Mouse (Mus musculus): ENCODE measurements around the gene Dgat2. TPM values are rescaled to one million over a fixed set of nuclear protein-coding genes. Genes with fewer than 3 reads are reported as not detected.

Gene Dgat2
- 3.8 and 10.9 TPM in 2 replicates for polyA plus RNA-seq (2011; ENCODE audit: insufficient read depth, insufficient read length, low replicate concordance, missing spikeins)

GRCm38 (mm10) chr7:99182432-99183172 lies at the start of gene Dgat2:
TSS of gene Dgat2 (minus strand) at chr7:99182719.
- peak within 1 kb of the TSS; percentile 81 for H3K27ac ChIP-seq (ENCODE audit: control insufficient read depth, insufficient read depth, low read depth, low read length, poor library complexity)
- peak; percentile 95; the same call in 1 of the 2 replicates for TF ChIP-seq POLR2A (IDR thresholded peaks at IDR 0.05; ENCODE audit: borderline replicate concordance, control insufficient read depth, low read depth, low read length)
- TF ChIP-seq CTCF (IDR thresholded peaks at IDR 0.05; ENCODE audit: control insufficient read depth, insufficient read depth, low read length): no peak
- under 1% methylated on average over 63 of the region's 63 CpGs for WGBS
- H3K4me1 ChIP-seq (ENCODE audit: control insufficient read depth, insufficient read depth, low read length): peaks cover 2% of the 10 kb centered on the region; the same call in 1 of the 2 replicates
- peak within 1 kb of the TSS; percentile 68 for H3K4me3 ChIP-seq (replicated peaks; ENCODE audit: control insufficient read depth, low read depth, low read length)

DNA sequence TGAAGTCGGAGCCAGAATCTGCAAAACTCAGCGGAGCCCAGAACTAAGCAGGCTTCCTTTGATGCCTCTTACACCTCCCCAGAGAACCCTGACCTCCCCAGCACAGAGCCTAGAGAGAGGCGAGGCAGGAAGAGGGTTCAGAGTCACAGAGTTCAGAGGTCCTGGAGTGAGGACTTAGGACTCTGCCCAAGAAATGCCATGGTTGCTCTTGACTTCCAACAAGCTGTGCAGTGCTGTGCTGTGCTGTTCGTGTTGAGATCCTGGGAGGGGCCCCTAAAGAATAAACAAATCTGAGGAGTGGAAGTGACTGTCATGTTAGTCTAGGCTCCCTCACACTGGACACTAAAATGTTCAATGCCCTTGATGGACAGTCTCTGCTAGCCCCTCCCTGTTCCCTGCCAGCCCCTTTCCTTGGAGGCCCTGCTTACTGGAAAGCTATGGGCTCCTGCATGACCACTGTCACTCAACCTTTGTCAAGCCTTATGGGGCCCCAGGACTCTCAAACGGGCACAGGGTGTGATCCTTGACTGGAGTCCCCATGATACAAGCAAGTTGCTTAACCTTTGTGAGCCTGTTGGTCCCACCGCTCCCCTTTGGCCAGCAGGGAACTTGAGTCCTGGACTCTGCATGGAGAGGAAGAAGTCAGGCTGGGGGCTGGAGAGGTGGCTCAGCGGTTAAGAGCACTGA lies 47.7 kb upstream of the Dgat2 start:
- TF ChIP-seq CTCF (IDR thresholded peaks at IDR 0.05; ENCODE audit: control insufficient read depth, insufficient read depth, low read length) (no peak), POLR2A (IDR thresholded peaks at IDR 0.05; ENCODE audit: borderline replicate concordance, control insufficient read depth, low read depth, low read length) (no peak)
- H3K27ac ChIP-seq (ENCODE audit: control insufficient read depth, insufficient read depth, low read depth, low read length, poor library complexity): no peak overlapping the region; the same call in 1 of the 2 replicates
- H3K4me3 ChIP-seq (replicated peaks; ENCODE audit: control insufficient read depth, low read depth, low read length): no peak overlapping the region
- H3K4me1 ChIP-seq (ENCODE audit: control insufficient read depth, insufficient read depth, low read length): no peaks in the 10 kb centered on the region; the same call in 1 of the 2 replicates
- 70% methylated on average over 7 of the region's 7 CpGs for WGBS

DNA sequence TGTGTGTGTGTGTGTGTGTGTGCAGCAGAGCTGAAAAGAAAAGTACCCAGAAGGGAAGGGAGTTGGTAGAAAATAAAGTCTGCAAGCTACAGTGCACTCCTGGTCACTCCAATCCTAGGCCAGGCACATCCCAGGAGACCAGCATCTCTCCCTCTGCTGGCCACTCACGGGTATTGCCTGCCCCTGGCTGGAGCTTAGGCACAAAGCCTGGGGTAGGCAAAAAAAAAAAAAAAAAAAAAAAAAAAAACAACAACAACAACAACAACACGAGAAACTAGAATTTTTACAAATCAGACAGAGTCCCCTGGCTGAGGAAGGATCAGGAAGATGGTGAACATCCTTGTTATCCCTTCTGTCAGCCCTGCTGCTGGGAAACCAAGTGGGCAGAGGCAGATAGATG lies 46.9 kb upstream of the Dgat2 start:
- Histone ChIP-seq H3K4me3 (replicated peaks; ENCODE audit: control insufficient read depth, low read depth, low read length) (no peak overlapping the region), H3K27ac (ENCODE audit: control insufficient read depth, insufficient read depth, low read depth, low read length, poor library complexity) (no peak overlapping the region), H3K4me1 (ENCODE audit: control insufficient read depth, insufficient read depth, low read length) (no peaks in the 10 kb centered on the region; the same call in 1 of the 2 replicates)
- TF ChIP-seq POLR2A (IDR thresholded peaks at IDR 0.05; ENCODE audit: borderline replicate concordance, control insufficient read depth, low read depth, low read length): no peak
- TF ChIP-seq CTCF (IDR thresholded peaks at IDR 0.05; ENCODE audit: control insufficient read depth, insufficient read depth, low read length): peak; percentile 66
- 15% methylated on average over 2 of the region's 2 CpGs for WGBS

DNA sequence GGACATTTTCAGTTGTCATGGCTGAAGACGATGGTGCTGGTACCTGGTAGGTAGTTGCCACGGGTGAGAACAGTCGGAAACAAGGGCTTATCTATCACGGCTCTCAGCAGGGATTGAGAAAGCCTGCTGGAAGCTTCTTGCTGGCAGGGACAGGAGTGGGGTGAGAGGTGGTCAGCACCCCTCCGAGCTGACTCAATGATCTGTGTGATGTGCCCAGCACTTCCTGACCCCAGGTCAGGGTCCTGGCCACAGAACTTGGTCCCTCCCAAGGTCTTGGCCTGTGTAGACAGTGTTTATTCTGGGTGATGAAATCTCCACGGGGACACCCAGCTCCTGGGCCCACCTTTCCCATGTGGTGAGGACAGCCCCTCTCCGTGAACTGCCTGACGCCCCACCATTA lies 46.3 kb upstream of the Dgat2 start:
- TF ChIP-seq POLR2A (IDR thresholded peaks at IDR 0.05; ENCODE audit: borderline replicate concordance, control insufficient read depth, low read depth, low read length) (no peak), CTCF (IDR thresholded peaks at IDR 0.05; ENCODE audit: control insufficient read depth, insufficient read depth, low read length) (no peak)
- Histone ChIP-seq H3K4me1 (ENCODE audit: control insufficient read depth, insufficient read depth, low read length) (no peaks in the 10 kb centered on the region; the same call in 1 of the 2 replicates), H3K4me3 (replicated peaks; ENCODE audit: control insufficient read depth, low read depth, low read length) (no peak overlapping the region), H3K27ac (ENCODE audit: control insufficient read depth, insufficient read depth, low read depth, low read length, poor library complexity) (no peak overlapping the region)
- 83% methylated on average over 8 of the region's 8 CpGs for WGBS

DNA sequence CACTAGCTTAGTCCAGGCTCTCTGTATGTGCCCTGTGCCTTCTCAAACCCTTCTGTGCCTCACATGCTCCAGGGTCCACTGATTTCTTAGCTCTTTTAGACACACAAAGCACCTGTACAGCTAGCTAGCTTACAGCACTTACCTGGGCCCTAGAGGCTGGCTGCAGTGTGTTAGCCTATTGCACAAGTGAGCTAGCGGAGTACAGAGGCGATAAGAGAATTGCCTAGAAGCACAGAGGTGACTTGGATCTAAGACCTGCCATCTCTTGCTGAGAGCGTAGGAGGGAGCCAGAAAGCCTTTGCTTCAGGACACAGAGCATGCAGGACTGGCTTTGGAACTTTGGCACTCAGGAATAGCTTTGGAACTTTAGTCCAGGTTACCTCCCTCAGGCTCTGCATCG lies 44.7 kb upstream of the Dgat2 start:
- TF ChIP-seq CTCF (IDR thresholded peaks at IDR 0.05; ENCODE audit: control insufficient read depth, insufficient read depth, low read length) (no peak), POLR2A (IDR thresholded peaks at IDR 0.05; ENCODE audit: borderline replicate concordance, control insufficient read depth, low read depth, low read length) (no peak)
- Histone ChIP-seq H3K4me3 (replicated peaks; ENCODE audit: control insufficient read depth, low read depth, low read length) (no peak overlapping the region), H3K27ac (ENCODE audit: control insufficient read depth, insufficient read depth, low read depth, low read length, poor library complexity) (no peak overlapping the region), H3K4me1 (ENCODE audit: control insufficient read depth, insufficient read depth, low read length) (no peaks in the 10 kb centered on the region; the same call in 1 of the 2 replicates)
- 93% methylated on average over 4 of the region's 4 CpGs for WGBS

DNA sequence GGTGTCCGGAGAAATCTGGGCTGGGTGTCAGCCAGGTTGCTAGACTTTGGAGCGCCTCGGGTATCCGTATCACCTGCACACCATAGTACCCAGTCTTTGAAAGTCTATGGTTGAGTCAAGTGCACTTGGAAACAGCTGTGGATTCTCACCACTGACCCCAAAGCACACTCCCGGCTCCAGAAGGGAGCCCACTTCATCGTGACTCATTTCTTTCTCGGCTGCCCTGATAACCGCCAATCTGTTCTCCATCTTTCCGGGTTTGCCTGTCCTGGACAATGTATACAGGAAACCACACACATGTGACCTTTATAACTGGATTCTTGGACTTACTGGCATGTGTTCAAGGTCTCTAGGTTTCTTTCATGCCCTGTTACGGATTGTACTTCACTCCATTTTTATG lies 44.1 kb upstream of the Dgat2 start:
- WGBS: 83% methylated on average over 10 of the region's 10 CpGs
- Histone ChIP-seq H3K27ac (ENCODE audit: control insufficient read depth, insufficient read depth, low read depth, low read length, poor library complexity) (no peak overlapping the region), H3K4me3 (replicated peaks; ENCODE audit: control insufficient read depth, low read depth, low read length) (no peak overlapping the region), H3K4me1 (ENCODE audit: control insufficient read depth, insufficient read depth, low read length) (no peaks in the 10 kb centered on the region; the same call in 1 of the 2 replicates)
- no peak for TF ChIP-seq POLR2A (IDR thresholded peaks at IDR 0.05; ENCODE audit: borderline replicate concordance, control insufficient read depth, low read depth, low read length)
- no peak for TF ChIP-seq CTCF (IDR thresholded peaks at IDR 0.05; ENCODE audit: control insufficient read depth, insufficient read depth, low read length)

DNA sequence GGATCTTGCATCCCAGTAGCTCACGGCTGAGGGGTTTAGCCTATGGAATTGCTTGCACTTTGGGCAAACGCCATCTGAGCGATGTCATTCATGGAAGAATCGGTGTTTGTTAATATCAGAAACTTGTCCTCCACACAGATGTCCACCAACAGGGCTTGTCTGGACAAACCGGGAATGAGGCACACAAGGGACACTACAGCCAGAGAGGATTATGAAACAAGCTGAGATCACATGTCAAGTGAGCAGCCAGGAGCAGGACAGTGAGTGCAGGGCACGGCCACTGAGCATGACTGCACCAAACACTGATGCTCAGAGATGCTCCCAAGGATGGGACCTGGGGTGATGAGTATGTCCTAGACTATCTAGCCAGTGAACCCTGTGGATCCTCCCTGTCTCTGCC lies 42.9 kb upstream of the Dgat2 start:
- no peaks in the 10 kb centered on the region; the same call in 1 of the 2 replicates for H3K4me1 ChIP-seq (ENCODE audit: control insufficient read depth, insufficient read depth, low read length)
- TF ChIP-seq POLR2A (IDR thresholded peaks at IDR 0.05; ENCODE audit: borderline replicate concordance, control insufficient read depth, low read depth, low read length) (no peak), CTCF (IDR thresholded peaks at IDR 0.05; ENCODE audit: control insufficient read depth, insufficient read depth, low read length) (no peak)
- 74% methylated on average over 6 of the region's 6 CpGs for WGBS
- no peak overlapping the region for H3K27ac ChIP-seq (ENCODE audit: control insufficient read depth, insufficient read depth, low read depth, low read length, poor library complexity)
- H3K4me3 ChIP-seq (replicated peaks; ENCODE audit: control insufficient read depth, low read depth, low read length): no peak overlapping the region

GRCm38 (mm10) chr7:99224648-99225190 lies 42.2 kb upstream of the Dgat2 start:
- no peak for TF ChIP-seq CTCF (IDR thresholded peaks at IDR 0.05; ENCODE audit: control insufficient read depth, insufficient read depth, low read length)
- TF ChIP-seq POLR2A (IDR thresholded peaks at IDR 0.05; ENCODE audit: borderline replicate concordance, control insufficient read depth, low read depth, low read length): no peak
- no peak overlapping the region for H3K27ac ChIP-seq (ENCODE audit: control insufficient read depth, insufficient read depth, low read depth, low read length, poor library complexity)
- H3K4me3 ChIP-seq (replicated peaks; ENCODE audit: control insufficient read depth, low read depth, low read length): no peak overlapping the region
- H3K4me1 ChIP-seq (ENCODE audit: control insufficient read depth, insufficient read depth, low read length): no peaks in the 10 kb centered on the region; the same call in 1 of the 2 replicates
- 59% methylated on average over 1 of the region's 1 CpGs for WGBS

Data from bone marrow, adult 2 months (tissue).